Mouse (Mus musculus) layer of hippocampus, postnatal 10 days (tissue): ENCODE data around the gene Ubr4. TPM values are rescaled to one million over a fixed set of nuclear protein-coding genes. Genes with fewer than 3 reads are reported as not detected.

Experiments used
- DNase-seq, 2 experiments: peaks; one replicate each; pipeline ENCODE4 v3.0.0; 2021; ENCODE audit warnings: low spot score in 2 of 2
- total RNA-seq, 2 experiments: library from RNA; stranded (reverse); gene quantifications; 2 replicates each; pipeline ENCODE4 v1.2.3; 2021

Ubr4 gene
- total RNA-seq, 2 experiments from 2014 or later, result 146 to 147 TPM

GRCm38 (mm10) chr4:139481400-139481799, 129.0 kb downstream of the Ubr4 start:
- DNase-seq, result no peak

- DNase-seq, result no peak
Observed at GRCm38 (mm10) chr4:139483461-139484105, 131.2 kb downstream of the Ubr4 start.

GRCm38 (mm10) chr4:139484496-139484895, 132.1 kb downstream of the Ubr4 start:
- no peak for DNase-seq

- no peak for DNase-seq
Observed at GRCm38 (mm10) chr4:139487085-139487484, 134.7 kb downstream of the Ubr4 start.

- DNase-seq, result no peak
Observed at GRCm38 (mm10) chr4:139488325-139488724, 135.9 kb downstream of the Ubr4 start.

- peak; percentile 41 to 55 for DNase-seq
Observed at GRCm38 (mm10) chr4:139489946-139490345, 137.5 kb downstream of the Ubr4 start.

- peak; percentile 64 to 76 for DNase-seq
Observed at GRCm38 (mm10) chr4:139490413-139491055, 138.1 kb downstream of the Ubr4 start.

- no peak for DNase-seq
Observed at GRCm38 (mm10) chr4:139491541-139492170, 139.2 kb downstream of the Ubr4 start.

- no peak for DNase-seq
Observed at GRCm38 (mm10) chr4:139492258-139492833, 139.9 kb downstream of the Ubr4 start.

- no peak for DNase-seq
Observed at GRCm38 (mm10) chr4:139493227-139494025, 141.0 kb downstream of the Ubr4 start.

GRCm38 (mm10) chr4:139500814-139501213, 148.4 kb downstream of the Ubr4 start:
- DNase-seq, result peak; percentile 59 to 64

GRCm38 (mm10) chr4:139501702-139502101, 149.3 kb downstream of the Ubr4 start:
- DNase-seq, result no peak

GRCm38 (mm10) chr4:139503919-139504318, 151.5 kb downstream of the Ubr4 start:
- DNase-seq, result no peak

- DNase-seq, result no peak
Observed at GRCm38 (mm10) chr4:139505716-139506115, 153.3 kb downstream of the Ubr4 start.

- no peak for DNase-seq
Observed at GRCm38 (mm10) chr4:139506727-139507126, 154.3 kb downstream of the Ubr4 start.

- DNase-seq, result no peak
Observed at GRCm38 (mm10) chr4:139509069-139509468, 156.7 kb downstream of the Ubr4 start.

- DNase-seq, result no peak
Observed at GRCm38 (mm10) chr4:139511557-139511956, 159.1 kb downstream of the Ubr4 start.

- DNase-seq, result no peak
Observed at GRCm38 (mm10) chr4:139512985-139513384, 160.6 kb downstream of the Ubr4 start.

GRCm38 (mm10) chr4:139519221-139519620, 166.8 kb downstream of the Ubr4 start:
- no peak for DNase-seq

GRCm38 (mm10) chr4:139521926-139522325, 169.5 kb downstream of the Ubr4 start:
- DNase-seq, result no peak

GRCm38 (mm10) chr4:139526475-139526874, 174.1 kb downstream of the Ubr4 start:
- DNase-seq, result peak in 1 of 2 experiments; percentile 16
